Mouse (Mus musculus): ENCODE results near the gene Hhatl. TPM values are rescaled to one million over a fixed set of nuclear protein-coding genes. Genes with fewer than 3 reads are reported as not detected.

The Hhatl gene
- not detected for total RNA-seq (2023)

GRCm38 (mm10) chr9:121791757-121792521, at the start of gene Hhatl:
Hhatl (minus strand) TSS chr9:121792507.

DNA sequence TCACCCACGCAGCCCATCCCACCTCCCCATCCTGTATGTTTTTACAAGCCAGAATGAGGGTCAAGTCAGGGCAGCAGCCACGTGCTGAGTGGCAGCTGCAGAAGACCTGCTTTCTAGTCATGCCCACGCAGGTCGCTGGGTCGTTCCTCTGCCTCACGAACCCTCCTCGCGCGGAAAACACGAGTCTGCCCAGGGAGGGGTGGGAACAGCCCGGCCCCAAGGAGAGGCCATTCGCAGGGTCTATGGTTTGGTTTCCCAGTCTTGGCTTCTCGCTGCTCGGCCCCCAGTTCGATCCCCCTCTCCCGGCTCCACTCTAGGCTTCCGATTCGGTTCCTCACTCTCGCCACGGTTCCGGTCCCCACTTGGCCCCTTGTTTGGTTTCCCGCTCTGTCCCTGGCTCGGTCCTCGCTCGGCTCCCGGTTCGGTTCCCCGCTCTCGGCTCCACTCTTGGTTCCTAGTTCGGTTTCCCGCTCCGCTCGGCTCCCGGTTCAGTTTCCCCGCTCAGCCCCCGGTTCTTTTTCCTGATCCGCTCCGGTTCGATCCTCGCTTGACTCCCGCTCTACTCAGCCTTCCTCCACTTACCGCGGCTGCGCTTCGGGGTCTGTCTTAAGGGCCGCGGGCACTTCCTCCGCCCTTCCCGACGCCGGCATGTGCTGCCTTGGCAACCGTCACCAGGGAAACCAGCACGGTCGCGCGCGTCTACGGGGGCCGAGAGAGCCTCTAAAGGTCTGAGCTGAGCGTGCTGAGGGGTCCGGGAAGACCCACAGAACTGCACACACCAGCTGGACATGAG, 46.7 kb upstream of the Hhatl start, which contains the start of gene Ccdc13:
Gene Ccdc13 (minus strand): TSS at position 633 of the 793 bp plus-strand sequence.

GRCm38 (mm10) chr9:121777484-121778065, 14.7 kb downstream of the Hhatl start, which contains the start of gene Klhl40:
Klhl40 (plus strand) TSS chr9:121777607.

DNA sequence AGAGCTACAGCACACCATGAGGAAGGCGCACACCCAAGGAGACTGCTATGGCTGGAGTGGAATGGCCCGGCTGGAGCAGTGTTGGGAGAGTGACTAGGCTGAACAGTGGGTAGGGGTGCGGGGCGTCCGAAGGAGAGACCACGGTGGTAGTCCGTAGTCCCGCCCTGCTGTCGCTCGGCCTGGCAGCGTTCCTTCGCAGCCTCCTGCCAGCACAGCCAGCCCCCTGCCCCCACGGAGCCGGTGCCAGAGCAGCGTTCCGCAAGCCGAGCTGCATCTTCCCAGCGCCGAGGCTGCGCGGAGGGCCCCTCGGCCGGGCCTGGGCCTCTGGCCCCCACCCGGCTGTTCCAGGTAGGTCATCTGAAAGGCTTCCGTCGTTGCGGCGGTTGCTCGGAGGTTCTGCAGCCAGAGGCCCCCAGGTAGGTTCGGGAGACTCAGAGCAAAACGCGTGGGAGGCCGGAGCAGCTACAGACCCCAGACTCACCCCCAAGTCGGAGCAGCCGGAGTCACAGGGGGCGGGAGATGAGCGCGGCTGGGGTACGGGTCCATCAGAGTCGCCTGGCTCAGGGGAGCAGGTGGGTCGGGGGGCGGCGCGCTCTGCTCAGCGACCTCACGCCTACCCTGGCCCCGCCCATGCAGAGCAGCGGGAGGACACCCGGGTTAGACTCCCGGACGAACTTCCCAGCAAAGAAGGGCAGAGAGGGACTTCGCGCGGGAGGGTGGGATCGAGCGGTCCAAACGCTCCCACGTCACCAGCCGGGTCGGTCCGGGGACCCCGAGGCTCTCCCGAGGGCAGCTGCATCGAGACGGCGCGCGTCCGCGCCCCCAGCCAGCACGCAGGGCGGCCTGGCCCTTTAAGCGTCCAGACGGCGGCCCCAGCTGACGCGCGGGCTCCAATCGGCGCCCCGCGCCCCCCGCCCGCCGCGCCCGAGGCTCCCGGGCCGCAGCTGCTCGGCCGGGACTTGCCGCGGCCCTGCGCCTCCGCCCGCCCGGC, 32.9 kb downstream of the Hhatl start, which contains the start of gene Zfp651:
Gene Zfp651 (plus strand): TSS at position 240 of the 991 bp plus-strand sequence.

Other genes starting within 250 kb of the Hhatl start
- 1 to 10 TPM in 1 of 2 experiments, not detected in 1; 1.2 TPM for gene Lyzl4, start 150.4 kb downstream of the Hhatl start, total RNA-seq (2023)
- gene Vipr1, start 149.8 kb downstream of the Hhatl start, total RNA-seq (2023) = 1 to 10 TPM; 1.7 to 2.6 TPM
- 1 to 10 TPM; 9.0 to 9.2 TPM for gene Sec22c, start 87.0 kb downstream of the Hhatl start, total RNA-seq (2023)
- gene Ss18l2, start 82.2 kb downstream of the Hhatl start, total RNA-seq (2023) = 10 to 100 TPM; 12.4 to 14.2 TPM
- gene Nktr, start 73.3 kb downstream of the Hhatl start, total RNA-seq (2023) = 100 to 1,000 TPM; 250 to 258 TPM
- gene Zfp651, start 33.2 kb downstream of the Hhatl start, total RNA-seq (2023) = under 1 TPM; 0.24 to 0.58 TPM
- gene Klhl40, start 14.9 kb downstream of the Hhatl start, total RNA-seq (2023) = not detected
- not detected for gene Ccdc13, start 47.0 kb upstream of the Hhatl start, total RNA-seq (2023)
- gene Higd1a, start 65.9 kb upstream of the Hhatl start, total RNA-seq (2023) = 10 to 100 TPM; 27.9 to 40.2 TPM
- not detected for gene Ackr2, start 105.8 kb upstream of the Hhatl start, total RNA-seq (2023)
- gene Cyp8b1, start 123.8 kb upstream of the Hhatl start, total RNA-seq (2023) = not detected
- not detected for gene Fam198a, start 158.5 kb upstream of the Hhatl start, total RNA-seq (2023)
- 1 to 10 TPM in 1 of 2 experiments, under 1 TPM in 1; 0.73 to 1.8 TPM for gene Pomgnt2, start 204.6 kb upstream of the Hhatl start, total RNA-seq (2023)

Measured in monocyte, adult 59 days (primary cell).